Mouse (Mus musculus): ENCODE results near the gene Pde6d.
"Not testable (repeated sequence)": the region's sequence is repeated elsewhere in the genome, so short reads cannot be mapped to it uniquely, and the experiment has no call there.

Gene Pde6d

GRCm38 (mm10) chr1:86526116-86526788 lies 56.2 kb downstream of the Pde6d start, which contains the start of gene Ptma:
Gene Ptma (plus strand): TSS chr1:86526726.
- peak; percentile 98 to 100 for DNase-seq (ENCODE audit: low spot score in 2 of 2)

GRCm38 (mm10) chr1:86525499-86526115 lies 56.8 kb downstream of the Pde6d start:
- DNase-seq (ENCODE audit: low spot score in 2 of 2) = peak in 1 of 2 experiments; percentile 66

- peak; percentile 99 to 100 for DNase-seq (ENCODE audit: low spot score in 2 of 2)
These were observed 57.6 kb downstream of the Pde6d start for GRCm38 (mm10) chr1:86524619-86525498.

- no peak for DNase-seq (ENCODE audit: low spot score in 2 of 2)
These were observed 58.4 kb downstream of the Pde6d start for GRCm38 (mm10) chr1:86523776-86524618.

- DNase-seq (ENCODE audit: low spot score in 2 of 2) = peak; percentile 66 to 68
These were observed 60.0 kb downstream of the Pde6d start for GRCm38 (mm10) chr1:86522286-86522871.

- DNase-seq (ENCODE audit: low spot score in 2 of 2) = peak in 1 of 2 experiments; percentile 70
These were observed 62.1 kb downstream of the Pde6d start for GRCm38 (mm10) chr1:86520361-86520760.

- DNase-seq (ENCODE audit: low spot score in 2 of 2) = no peak
These were observed 65.4 kb downstream of the Pde6d start for GRCm38 (mm10) chr1:86517076-86517475.

- no peak for DNase-seq (ENCODE audit: low spot score in 2 of 2)
These were observed 66.6 kb downstream of the Pde6d start for GRCm38 (mm10) chr1:86515715-86516410.

- DNase-seq (ENCODE audit: low spot score in 2 of 2) = not testable (repeated sequence)
These were observed 69.4 kb downstream of the Pde6d start for GRCm38 (mm10) chr1:86513031-86513430.

GRCm38 (mm10) chr1:86512154-86512720 lies 70.2 kb downstream of the Pde6d start:
- DNase-seq (ENCODE audit: low spot score in 2 of 2) = no peak

GRCm38 (mm10) chr1:86510676-86511441 lies 71.6 kb downstream of the Pde6d start:
- no peak for DNase-seq (ENCODE audit: low spot score in 2 of 2)

- DNase-seq (ENCODE audit: low spot score in 2 of 2) = no peak
These were observed 72.2 kb downstream of the Pde6d start for GRCm38 (mm10) chr1:86510266-86510665.

GRCm38 (mm10) chr1:86509410-86509809 lies 73.0 kb downstream of the Pde6d start:
- peak; percentile 79 to 88 for DNase-seq (ENCODE audit: low spot score in 2 of 2)

GRCm38 (mm10) chr1:86507866-86508265 lies 74.6 kb downstream of the Pde6d start:
- DNase-seq (ENCODE audit: low spot score in 2 of 2) = no peak

- no peak for DNase-seq (ENCODE audit: low spot score in 2 of 2)
These were observed 76.0 kb downstream of the Pde6d start for GRCm38 (mm10) chr1:86506420-86506819.

- peak in 1 of 2 experiments; percentile 32 for DNase-seq (ENCODE audit: low spot score in 2 of 2)
These were observed 77.0 kb downstream of the Pde6d start for GRCm38 (mm10) chr1:86505461-86505860.

- peak in 1 of 2 experiments; percentile 30 for DNase-seq (ENCODE audit: low spot score in 2 of 2)
These were observed 77.6 kb downstream of the Pde6d start for GRCm38 (mm10) chr1:86504697-86505421.

GRCm38 (mm10) chr1:86503906-86504696 lies 78.3 kb downstream of the Pde6d start:
- DNase-seq (ENCODE audit: low spot score in 2 of 2) = peak; percentile 95 to 97
